Mouse (Mus musculus) layer of hippocampus, postnatal 10 days (tissue): ENCODE measurements around the gene Zbtb20. TPM values are rescaled to one million over a fixed set of nuclear protein-coding genes. Genes with fewer than 3 reads are reported as not detected.
A peak's percentile ranks its signal among the peaks of the same experiment; 100 is the strongest.

ENCODE experiments used
- DNase-seq, 2 experiments: peaks; one replicate each; pipeline ENCODE4 v3.0.0; 2021; ENCODE audit warnings: low spot score in 2 of 2
- total RNA-seq, 2 experiments: library from RNA; stranded (reverse); gene quantifications; 2 replicates each; pipeline ENCODE4 v1.2.3; 2021

Gene Zbtb20
- total RNA-seq, 2 experiments from 2014 or later, result 310 to 333 TPM

- peak in 1 of 2 experiments; percentile 25 for DNase-seq
Measured at GRCm38 (mm10) chr16:43547323-43548180, 671.9 kb downstream of the Zbtb20 start.

- peak in 1 of 2 experiments; percentile 12 for DNase-seq
Measured at GRCm38 (mm10) chr16:43548774-43549173, 673.1 kb downstream of the Zbtb20 start.

- peak in 1 of 2 experiments; percentile 22 for DNase-seq
Measured at GRCm38 (mm10) chr16:43549425-43550089, 673.9 kb downstream of the Zbtb20 start.

GRCm38 (mm10) chr16:43552443-43552842 is 676.8 kb downstream of the Zbtb20 start:
- peak in 1 of 2 experiments; percentile 9 for DNase-seq

- peak in 1 of 2 experiments; percentile 20 for DNase-seq
Measured at GRCm38 (mm10) chr16:43557385-43557784, 681.7 kb downstream of the Zbtb20 start.

GRCm38 (mm10) chr16:43561330-43561729 is 685.6 kb downstream of the Zbtb20 start:
- DNase-seq, result no peak

GRCm38 (mm10) chr16:43561956-43562355 is 686.3 kb downstream of the Zbtb20 start:
- no peak for DNase-seq

- no peak for DNase-seq
Measured at GRCm38 (mm10) chr16:43565872-43566271, 690.2 kb downstream of the Zbtb20 start.

GRCm38 (mm10) chr16:43566511-43566910 is 690.8 kb downstream of the Zbtb20 start:
- no peak for DNase-seq

- no peak for DNase-seq
Measured at GRCm38 (mm10) chr16:43571376-43572081, 695.8 kb downstream of the Zbtb20 start.

GRCm38 (mm10) chr16:43572171-43572570 is 696.5 kb downstream of the Zbtb20 start:
- DNase-seq, result no peak

- DNase-seq, result no peak
Measured at GRCm38 (mm10) chr16:43572766-43573165, 697.1 kb downstream of the Zbtb20 start.

GRCm38 (mm10) chr16:43573181-43573833 is 697.6 kb downstream of the Zbtb20 start:
- no peak for DNase-seq

- peak; percentile 94 to 95 for DNase-seq
Measured at GRCm38 (mm10) chr16:43574006-43574764, 698.5 kb downstream of the Zbtb20 start.

- DNase-seq, result peak in 1 of 2 experiments; percentile 63
Measured at GRCm38 (mm10) chr16:43575066-43575465, 699.4 kb downstream of the Zbtb20 start.

- DNase-seq, result peak in 1 of 2 experiments; percentile 43
Measured at GRCm38 (mm10) chr16:43575507-43575906, 699.8 kb downstream of the Zbtb20 start.

- peak; percentile 47 to 63 for DNase-seq
Measured at GRCm38 (mm10) chr16:43577399-43577798, 701.7 kb downstream of the Zbtb20 start.

GRCm38 (mm10) chr16:43578351-43578750 is 702.7 kb downstream of the Zbtb20 start:
- DNase-seq, result no peak

- DNase-seq, result no peak
Measured at GRCm38 (mm10) chr16:43579111-43579510, 703.4 kb downstream of the Zbtb20 start.

- no peak for DNase-seq
Measured at GRCm38 (mm10) chr16:43580321-43580822, 704.7 kb downstream of the Zbtb20 start.
